Comparison of ENCODE assay signal across 8 mouse cellular contexts in the genomic region with DNA sequence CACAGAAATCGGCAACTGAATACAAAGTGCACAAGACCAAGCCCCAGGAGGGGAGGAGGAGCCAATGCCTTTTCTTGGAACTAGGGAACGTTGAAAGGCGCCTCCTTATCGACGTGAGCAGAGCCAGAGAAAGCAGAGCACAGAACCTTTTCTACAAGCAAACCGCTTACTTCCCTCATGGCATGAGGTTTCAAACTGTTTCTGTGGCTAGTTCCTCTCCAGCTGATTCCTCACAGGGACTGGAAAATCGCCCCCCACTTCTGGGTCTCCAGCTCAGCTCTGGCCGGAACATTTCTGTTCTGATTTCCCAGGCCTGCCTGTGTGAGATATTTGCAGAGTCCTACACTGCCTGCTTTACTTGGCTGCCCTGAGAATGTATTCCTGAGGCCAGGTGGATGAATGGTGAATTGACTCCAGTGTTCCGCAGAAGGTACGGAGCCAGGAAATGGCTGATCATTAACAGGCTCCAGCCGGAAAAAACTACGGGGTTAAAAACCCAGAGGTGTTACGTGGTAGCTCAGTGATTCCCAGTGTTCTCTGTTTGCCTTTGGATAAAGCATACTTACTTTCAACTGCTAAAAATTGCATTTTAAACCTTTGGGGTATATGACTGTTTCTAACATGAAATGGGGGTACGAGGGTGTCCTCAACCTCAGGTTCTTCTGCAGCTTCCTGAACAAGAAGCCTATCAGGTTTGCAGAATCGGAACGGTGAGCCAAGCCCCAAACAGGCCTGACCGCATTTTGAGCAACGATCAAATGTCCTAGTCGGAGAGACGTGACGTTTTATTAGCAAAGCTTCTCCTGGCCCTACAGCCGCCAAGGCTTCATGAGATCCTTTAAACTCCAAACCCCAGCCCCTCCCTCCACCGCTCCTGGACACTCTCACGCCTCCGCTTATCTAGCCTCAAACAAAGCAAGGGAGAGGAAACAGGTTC. TPM values are rescaled to one million over a fixed set of nuclear protein-coding genes. Genes with fewer than 3 reads are reported as not detected.
DNase-seq lines count a peak whose midpoint lies in the region; ATAC-seq and TF ChIP-seq lines count a peak whose summit lies in the region.
"Had no signal": no experiment of that assay in that cellular context is flagged by ENCODE, and none has a peak within 500 bp of the region (broad histone marks: within the 10 kb centered on the region; RNA-seq: fewer than 3 reads in every experiment).

No protein-coding gene starts in this region.

- H3K9me3 ChIP-seq in E14TG2a.4 (ENCODE audit: low read length), result no peaks in the 10 kb centered on the region
- H3K9me3 ChIP-seq: neural tube, embryonic 12.5 days had no signal

- peak; percentile 77 for DNase-seq in liver
- no peak for DNase-seq in left cerebral cortex, adult 18-20 months (ENCODE audit: low spot score in 2 of 2)
- DNase-seq in natural killer cell, adult 2 months (ENCODE audit: low spot score in 2 of 2), result no peak
- DNase-seq in gastrocnemius, postnatal 14 days, result no peak

- peak overlapping the region; percentile 35 for H3K4me3 ChIP-seq in E14TG2a.4 (replicated peaks; ENCODE audit: low read length)
- H3K4me3 ChIP-seq: neural tube, embryonic 12.5 days had no signal

- H3K27me3 ChIP-seq in E14TG2a.4 (ENCODE audit: insufficient read depth, low read length), result peaks cover 6% of the 10 kb centered on the region
- H3K27me3 ChIP-seq: neural tube, embryonic 12.5 days had no signal

- H3K36me3 ChIP-seq in E14TG2a.4 (ENCODE audit: insufficient read depth, low read length), result peaks cover 10% of the 10 kb centered on the region

- intact Hi-C loops in gastrocnemius, postnatal 14 days (cut with DNase I; ENCODE audit: low total_unique reads), result no loop called here

- TF ChIP-seq CTCF in E14TG2a.4 (conservative IDR thresholded peaks at IDR 0.05; ENCODE audit: low read length), result no peak

- peaks cover 59% of the 10 kb centered on the region for H3K4me1 ChIP-seq in E14TG2a.4 (replicated peaks; ENCODE audit: low read depth, low read length)
- H3K4me1 ChIP-seq: neural tube, embryonic 12.5 days had no signal

- ATAC-seq in CD4-positive, CD25-positive, alpha-beta regulatory T cell, adult 4 months, result peak; percentile 39
- ATAC-seq in granulocyte monocyte progenitor cell, adult 5-6 weeks (replicated peaks; ENCODE audit: poor library complexity, severe bottlenecking), result peak; percentile 60

RNA-seq across cellular contexts. Expression of a gene that starts 10.7 kb away (rescaled TPM):
- polyA plus RNA-seq in CD4-positive, CD25-positive, alpha-beta regulatory T cell, adult 4 months (2017; shearing (Covaris generic)), result 10 to 100 TPM; 20.1 to 22.6 TPM
- total RNA-seq in granulocyte monocyte progenitor cell, adult 5-6 weeks (2014; fragmentation: Nextera tagmentation), result 7.8 and 10.3 TPM in 2 replicates
- total RNA-seq in granulocyte monocyte progenitor cell, adult 5-6 weeks (2017), result 9.0 and 10.6 TPM in 2 replicates
- total RNA-seq in left cerebral cortex, adult 18-20 months (2021), result 10 to 100 TPM; 52.2 to 56.4 TPM
- 1 to 10 TPM; 6.0 to 7.1 TPM for total RNA-seq in gastrocnemius, postnatal 14 days (2021)

Comparison
In these comparisons a context has a peak if more than half of its experiments do, and no peak if none do; other contexts are left out.
1. RNA of a gene that starts 10.7 kb away (total RNA-seq): 52.2 to 56.4 TPM in left cerebral cortex, adult 18-20 months; 7.8 to 10.6 TPM in granulocyte monocyte progenitor cell, adult 5-6 weeks and 6.0 to 7.1 TPM in gastrocnemius, postnatal 14 days; every median in the first group is over 4 times any median in the second.